Mouse (Mus musculus) heart, postnatal 14 days (tissue): ENCODE measurements around the gene Ccdc188. TPM values are rescaled to one million over a fixed set of nuclear protein-coding genes. Genes with fewer than 3 reads are reported as not detected.

Experiments
- DNase-seq, 2 experiments: peaks; one replicate each; pipeline ENCODE4 v3.0.0; 2021 to 2022
- intact Hi-C: fragments of 180-260 bp; cut with DNase I; formaldehyde crosslinking; loops from one replicate; pipeline ENCODE4 v1.15.1; 2025
- total RNA-seq, 2 experiments: library from RNA; stranded (reverse); gene quantifications; 2 replicates each; pipeline ENCODE4 v1.2.3; 2021

Ccdc188 gene
- total RNA-seq, 2 experiments from 2014 or later, result not detected

GRCm38 (mm10) chr16:18200062-18200461 lies 17.6 kb upstream of the Ccdc188 start:
- DNase-seq, result no peak
- intact Hi-C loops, result no loop called here

DNA sequence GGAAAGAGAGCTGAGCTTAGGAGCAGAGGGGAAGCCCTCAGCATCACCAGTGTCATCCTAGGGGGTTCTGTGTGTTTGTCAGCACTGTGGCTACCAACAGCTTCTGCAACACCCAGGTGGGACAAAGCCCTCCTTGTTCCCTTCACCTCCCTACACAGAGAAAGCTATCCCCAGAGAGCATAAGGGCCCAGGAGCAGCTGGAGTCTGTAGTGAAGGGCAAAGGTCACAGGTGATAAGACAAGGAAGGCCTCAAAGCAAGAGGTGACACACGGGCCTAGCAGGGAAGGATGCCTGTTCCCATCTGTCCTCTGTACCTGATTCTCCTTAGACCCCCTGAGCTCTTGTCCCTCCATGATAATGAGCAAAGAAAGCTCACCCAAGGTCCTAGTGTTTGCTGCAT lies 16.1 kb upstream of the Ccdc188 start:
- intact Hi-C loops, result no loop called here

GRCm38 (mm10) chr16:18202061-18202460 lies 15.6 kb upstream of the Ccdc188 start:
- no peak for DNase-seq
- intact Hi-C loops, result no loop called here

More for the DNA sequence above, 16.1 kb upstream of the Ccdc188 start:
- no peak for DNase-seq

DNA sequence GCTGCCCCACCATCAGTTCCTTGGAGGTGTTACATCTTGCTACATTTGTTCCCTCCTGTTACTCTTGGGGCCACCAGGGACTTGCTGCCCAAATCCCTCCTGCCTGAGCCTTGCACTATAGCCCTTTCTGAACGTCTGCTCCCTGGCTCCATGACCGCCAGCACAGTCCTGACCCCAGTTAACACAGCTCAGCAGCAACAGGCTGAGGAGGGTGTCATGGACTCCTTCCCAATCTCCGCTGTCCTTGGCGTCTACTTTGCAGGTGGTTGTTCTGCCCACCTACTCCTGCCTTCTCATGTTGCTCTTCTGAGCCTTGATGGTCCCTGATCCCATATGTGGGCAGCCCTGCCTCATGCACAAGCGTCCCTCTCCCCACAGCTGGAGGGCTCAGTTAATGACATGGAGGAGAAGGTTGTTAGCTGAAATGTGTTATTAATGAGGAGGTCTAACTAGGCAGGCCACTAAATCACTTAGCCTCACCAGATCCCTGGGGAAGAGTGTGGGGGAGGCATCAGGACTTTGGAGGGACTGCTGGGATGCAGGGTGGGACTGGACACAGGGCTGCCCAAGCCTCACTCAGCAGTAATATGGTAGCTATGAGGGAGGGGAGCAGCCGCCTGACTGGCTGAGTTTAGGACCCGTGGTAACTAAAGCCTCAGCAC lies 14.1 kb upstream of the Ccdc188 start:
- intact Hi-C loops, result no loop called here
- no peak for DNase-seq

GRCm38 (mm10) chr16:18210701-18211416 lies 6.8 kb upstream of the Ccdc188 start:
- DNase-seq, result peak; percentile 61 to 83
- intact Hi-C loops, result loop anchor here (2.0 kb wide), 1 partner anchor 158 kb away; the partner anchor contains the start of gene Dgcr6

- DNase-seq, result peak; percentile 89 to 95
- intact Hi-C loops, result loop anchor here (1.0 to 2.0 kb wide), 3 partner anchors 35 to 159 kb away; partner anchors contain the start of gene Dgcr6
Measured at GRCm38 (mm10) chr16:18211417-18212171, 6.1 kb upstream of the Ccdc188 start.

- intact Hi-C loops, result loop anchor here (2.0 kb wide), 1 partner anchor 37 kb away; no protein-coding TSS in a partner anchor
Measured at GRCm38 (mm10) chr16:18213689-18214088, 4.0 kb upstream of the Ccdc188 start.

DNA sequence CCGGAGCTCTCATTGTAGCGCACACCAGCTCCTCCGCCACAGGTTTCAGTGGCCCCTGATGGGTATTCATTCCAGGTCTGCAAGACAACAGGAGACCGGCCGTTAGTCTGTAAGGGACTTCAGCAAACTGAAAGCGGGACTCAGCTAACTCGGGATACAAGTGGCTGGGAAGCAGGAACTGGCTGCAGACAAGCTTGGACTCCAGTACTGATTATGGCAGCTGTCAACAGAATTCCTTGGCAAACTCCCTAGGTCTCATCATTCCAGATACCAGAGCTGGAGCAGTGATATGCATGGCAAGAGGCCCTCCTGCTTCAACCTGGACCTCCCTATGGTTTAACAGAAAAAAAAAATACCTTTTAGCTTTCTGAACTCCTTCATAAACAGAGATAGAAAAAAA lies 2.8 kb upstream of the Ccdc188 start:
- intact Hi-C loops, result no loop called here
- no peak for DNase-seq

More at GRCm38 (mm10) chr16:18213689-18214088, 4.0 kb upstream of the Ccdc188 start:
- DNase-seq, result no peak

DNA sequence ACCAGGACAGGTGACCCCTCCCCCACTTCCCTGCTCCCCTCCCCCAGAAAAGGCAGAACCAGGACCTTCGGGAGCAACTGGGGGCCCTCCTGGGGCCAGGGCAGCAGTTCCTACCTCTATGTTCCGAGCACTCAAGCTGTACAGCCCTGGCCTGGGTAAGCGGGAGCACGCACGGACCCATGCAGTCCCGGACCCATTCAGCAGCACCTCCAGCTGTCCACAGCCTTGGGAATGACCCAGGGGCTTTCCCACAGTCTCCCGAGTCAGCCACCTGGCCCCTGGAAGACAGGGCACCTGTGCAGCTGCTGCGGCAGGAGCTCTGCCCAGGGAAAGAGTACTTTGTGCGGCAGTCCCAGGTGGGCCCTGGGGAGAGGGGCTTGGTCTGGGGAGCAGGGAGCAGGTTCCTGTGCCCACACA lies 909 bp downstream of the Ccdc188 start:
- DNase-seq, result no peak
- intact Hi-C loops, result no loop called here

GRCm38 (mm10) chr16:18220001-18220400 lies 2.3 kb downstream of the Ccdc188 start:
- DNase-seq, result peak in 1 of 2 experiments; percentile 40
- intact Hi-C loops, result no loop called here

DNA sequence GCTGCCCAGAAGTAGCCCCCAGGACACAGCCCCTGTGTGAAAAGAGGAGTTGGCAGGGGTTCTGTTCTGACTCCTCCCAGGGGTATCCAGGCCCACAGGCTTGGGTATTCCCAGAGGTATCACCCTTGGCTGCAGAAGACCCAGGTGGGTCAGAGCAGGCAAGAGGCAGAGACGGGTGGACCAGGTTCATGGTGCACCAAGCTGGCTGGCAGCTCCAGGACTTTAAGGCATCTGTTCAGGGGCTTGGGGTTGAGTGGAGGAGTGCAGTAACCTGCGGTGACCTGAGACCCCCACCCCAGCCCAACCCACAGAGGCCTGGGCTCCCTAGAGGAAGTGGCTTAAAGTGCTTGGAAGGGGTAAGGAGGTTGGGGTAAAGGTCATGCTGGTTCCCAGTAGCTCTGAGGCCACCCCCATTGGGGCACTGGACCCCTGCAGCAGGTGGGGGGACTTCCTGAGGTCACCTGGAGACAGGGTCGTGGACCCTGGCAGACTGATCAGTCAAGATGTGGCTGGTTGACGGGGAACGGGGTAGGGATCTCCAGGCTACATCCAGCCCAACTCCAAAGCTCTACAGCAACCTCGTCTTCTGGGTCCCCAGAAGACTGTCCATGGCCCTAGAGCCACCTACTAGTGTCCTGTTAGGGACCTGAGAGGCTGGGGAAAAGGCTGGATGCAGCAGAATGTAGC lies 3.3 kb downstream of the Ccdc188 start:
- intact Hi-C loops, result no loop called here
- DNase-seq, result no peak

GRCm38 (mm10) chr16:18221543-18221898 lies 3.8 kb downstream of the Ccdc188 start:
- intact Hi-C loops, result no loop called here

DNA sequence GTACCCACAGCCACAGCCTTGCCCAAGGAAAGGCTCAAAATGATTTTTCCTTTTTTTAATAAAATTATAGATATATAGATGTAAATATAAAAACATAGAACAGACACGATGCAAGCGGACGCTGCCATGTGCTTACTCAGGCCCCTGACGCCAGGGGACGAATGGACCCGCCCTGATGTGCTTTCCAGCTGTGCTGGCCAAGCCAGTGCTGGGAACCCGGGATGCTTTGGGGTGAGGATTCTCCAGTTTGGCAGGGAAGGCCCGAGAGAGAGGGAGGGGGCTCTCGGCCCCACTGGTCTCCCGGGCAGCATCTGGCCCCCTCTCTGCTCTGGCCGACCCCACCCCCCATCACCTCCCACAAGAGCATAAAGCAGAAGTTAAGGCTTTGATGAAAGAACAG lies 4.5 kb downstream of the Ccdc188 start:
- intact Hi-C loops, result no loop called here
- DNase-seq, result no peak

More at GRCm38 (mm10) chr16:18221543-18221898, 3.8 kb downstream of the Ccdc188 start:
- DNase-seq, result no peak

DNA sequence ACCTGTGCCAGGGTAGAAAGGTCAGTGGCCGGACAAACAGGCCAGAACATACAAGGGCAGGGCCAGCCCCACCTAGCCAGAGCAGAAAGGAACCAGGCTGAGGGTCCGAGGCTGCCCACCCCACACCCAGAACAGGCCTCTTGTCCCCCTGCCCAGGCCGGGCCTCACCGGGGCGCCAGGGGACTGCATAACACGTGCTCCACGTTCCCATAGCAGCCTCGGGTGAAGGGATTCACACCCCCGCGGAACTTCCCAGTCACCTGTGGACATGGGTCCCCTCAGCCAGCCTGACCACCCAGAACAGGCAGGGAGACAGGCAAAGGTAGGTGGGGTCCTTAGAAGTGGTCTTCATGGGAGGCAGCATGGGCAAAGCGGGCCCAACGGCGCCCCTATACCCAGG lies 9.5 kb downstream of the Ccdc188 start:
- no peak for DNase-seq
- intact Hi-C loops, result no loop called here

- intact Hi-C loops, result no loop called here
- DNase-seq, result no peak
Measured at GRCm38 (mm10) chr16:18227897-18228422, 10.3 kb downstream of the Ccdc188 start.

GRCm38 (mm10) chr16:18228856-18229255 lies 11.2 kb downstream of the Ccdc188 start:
- intact Hi-C loops, result no loop called here
- no peak for DNase-seq

- DNase-seq, result peak; percentile 65 to 69
- intact Hi-C loops, result no loop called here
Measured at GRCm38 (mm10) chr16:18229622-18230021, 11.9 kb downstream of the Ccdc188 start.

- no peak for DNase-seq
- intact Hi-C loops, result no loop called here
Measured at GRCm38 (mm10) chr16:18230617-18231016, 12.9 kb downstream of the Ccdc188 start.

DNA sequence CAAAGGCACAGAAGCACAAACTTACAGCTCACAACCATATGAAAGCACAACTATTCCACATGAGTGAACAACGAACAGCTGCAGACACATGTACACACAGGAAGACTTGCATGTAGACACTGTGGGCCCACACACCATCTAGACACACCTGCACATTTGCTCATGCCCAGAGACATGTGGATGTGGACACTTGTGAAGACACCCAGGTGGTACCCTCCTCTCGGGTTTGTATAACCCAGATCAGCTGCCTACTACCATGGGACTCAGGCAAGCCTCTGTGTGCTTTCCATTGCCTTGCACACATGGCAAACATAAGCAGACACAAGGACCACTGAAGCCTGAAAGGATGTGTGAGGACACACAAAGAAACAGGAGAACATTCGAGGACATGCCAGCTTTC lies 13.4 kb downstream of the Ccdc188 start:
- DNase-seq, result no peak
- intact Hi-C loops, result no loop called here

GRCm38 (mm10) chr16:18231451-18231850 lies 13.8 kb downstream of the Ccdc188 start:
- no peak for DNase-seq
- intact Hi-C loops, result no loop called here
